Mouse (Mus musculus): ENCODE measurements at regions not wholly inside any gene's neighbourhood (a gene's known extent, or its start where the extent isn't known, plus 50 kb on each side); places are given as distances from the start of the nearest gene placed in this dataset.

DNA sequence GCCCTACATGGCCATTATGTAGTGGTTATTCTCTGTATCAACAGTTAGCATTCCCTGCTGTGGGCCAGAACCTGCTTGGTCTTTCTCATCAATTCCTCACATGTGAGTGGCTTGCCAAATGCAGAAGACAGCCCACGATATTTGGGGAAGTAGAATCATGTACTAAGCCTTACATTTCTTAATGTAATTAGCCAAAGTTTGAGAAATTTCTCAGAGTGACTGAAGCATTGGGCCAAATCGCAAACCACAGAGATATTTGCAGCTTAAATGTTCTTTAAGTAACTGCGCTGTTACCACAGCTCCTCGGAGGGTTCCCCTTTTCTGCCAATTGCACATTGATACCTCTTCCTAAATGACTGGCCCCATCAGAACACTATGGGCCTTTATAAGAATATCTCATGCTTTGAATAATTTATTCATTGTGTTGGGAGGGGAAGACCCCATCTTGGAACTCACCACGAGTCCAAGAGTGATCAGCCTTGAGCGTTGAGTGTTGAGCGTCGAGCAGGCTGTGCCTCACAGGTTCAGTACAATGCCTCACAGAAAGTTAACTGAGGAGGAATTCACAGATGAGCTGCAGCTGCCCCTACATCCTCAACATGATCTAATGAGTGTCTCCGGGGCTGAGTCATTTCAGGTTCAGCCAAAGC lies 251.7 kb downstream of the Hlx start:
- no peak for TF ChIP-seq ZMIZ1 (IDR thresholded peaks at IDR 0.05; ENCODE audit: low read depth, low read length)
- no peak for TF ChIP-seq CTCF (IDR thresholded peaks at IDR 0.05 in 2 of 3, conservative IDR thresholded peaks at IDR 0.05 in 1 of 3; ENCODE audit: control insufficient read depth in 1 of 3, insufficient read depth in 1 of 3, low read depth in 2 of 3, low read length in 3 of 3, poor library complexity in 1 of 3, severe bottlenecking in 1 of 3)
- no peak for TF ChIP-seq TCF12 (IDR thresholded peaks at IDR 0.05; ENCODE audit: low read depth, low read length)
- no peak for TF ChIP-seq GABPA (IDR thresholded peaks at IDR 0.05; ENCODE audit: low read depth, low read length)
- no peak for TF ChIP-seq E2F4 (IDR thresholded peaks at IDR 0.05; ENCODE audit: borderline replicate concordance, low read depth, low read length)
- no peak for TF ChIP-seq ZNF384 (IDR thresholded peaks at IDR 0.05; ENCODE audit: low read depth, low read length)
- no peak for TF ChIP-seq GATA1 (IDR thresholded peaks at IDR 0.05; ENCODE audit: low read depth, low read length)
- TF ChIP-seq ELF1 (IDR thresholded peaks at IDR 0.05; ENCODE audit: low read depth, low read length) = no peak
- no peak for TF ChIP-seq USF2 (IDR thresholded peaks at IDR 0.05; ENCODE audit: borderline replicate concordance in 1 of 2, insufficient read depth in 1 of 2, low read depth in 1 of 2, low read length in 2 of 2)
- TF ChIP-seq ZKSCAN1 (IDR thresholded peaks at IDR 0.05; ENCODE audit: low read depth, low read length) = no peak
- no peak for TF ChIP-seq CHD1 (IDR thresholded peaks at IDR 0.05; ENCODE audit: low read depth, low read length)
- TF ChIP-seq USF1 (IDR thresholded peaks at IDR 0.05; ENCODE audit: low read depth, low read length) = no peak

Data from MEL (cell line).